In the genomic region with DNA sequence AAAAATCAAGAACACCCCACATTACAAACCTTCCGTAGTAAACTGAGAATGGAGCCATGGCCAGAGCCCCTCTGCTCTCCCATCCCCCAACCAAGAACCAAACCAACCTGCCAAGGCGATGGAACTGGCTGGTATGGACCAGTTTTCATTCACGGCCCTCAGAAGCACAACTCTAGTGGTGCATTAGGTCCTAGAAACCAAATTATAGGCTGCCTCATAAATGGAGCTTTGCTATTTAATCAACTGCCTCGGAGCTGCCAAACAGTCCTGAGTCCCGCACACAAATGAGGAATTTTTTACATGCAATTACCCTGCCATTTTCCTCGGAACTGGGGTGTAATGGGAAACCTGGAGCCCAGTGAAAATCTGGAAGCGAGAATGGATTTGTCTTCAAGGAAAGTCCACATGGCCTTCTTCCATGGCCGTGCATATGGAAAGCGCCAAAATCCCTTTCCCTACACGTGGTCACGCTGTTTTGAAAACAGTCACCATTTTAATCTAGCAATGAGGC, we compare ENCODE assay signal across 8 mouse cellular contexts. TPM values are rescaled to one million over a fixed set of nuclear protein-coding genes. Genes with fewer than 3 reads are reported as not detected.
DNase-seq lines count a peak whose midpoint lies in the region; ATAC-seq and TF ChIP-seq lines count a peak whose summit lies in the region.

No protein-coding gene starts in this region.

- peak; percentile 35 to 37 for DNase-seq in cerebellum, adult 2 months
- no peak for DNase-seq in spleen, adult 2 months (ENCODE audit: low read depth in 1 of 2, low spot score in 2 of 2)
- DNase-seq in spleen, adult 12 weeks (ENCODE audit: low spot score) = no peak
- no peak for DNase-seq in heart, postnatal 0 days (ENCODE audit: low spot score)
- peak; percentile 42 for DNase-seq in midbrain, embryonic 10.5 days (ENCODE audit: low spot score)
- DNase-seq in B cell, adult 2 months = no peak

- no peaks in the 10 kb centered on the region for H3K36me3 ChIP-seq in spleen, adult 2 months (ENCODE audit: control insufficient read depth, insufficient read depth, low read length)
- no peaks in the 10 kb centered on the region for H3K36me3 ChIP-seq in heart, postnatal 0 days (replicated peaks; ENCODE audit: control insufficient read depth, insufficient read depth, low read length)
- H3K36me3 ChIP-seq in midbrain, embryonic 10.5 days = no peaks in the 10 kb centered on the region

- ATAC-seq in cerebellum, adult (ENCODE audit: insufficient number of reproducible peaks, low FRiP score, low TSS enrichment) = no peak
- no peak for ATAC-seq in heart, postnatal 0 days (ENCODE audit: insufficient read depth, low read depth)
- ATAC-seq in erythroid progenitor cell, adult 5-6 weeks (replicated peaks; ENCODE audit: low FRiP score, poor library complexity, severe bottlenecking) = no peak

- peak overlapping the region; percentile 74 for H3K27ac ChIP-seq in cerebellum, adult 2 months (ENCODE audit: insufficient read depth, low read length)
- peak overlapping the region; percentile 71 for H3K27ac ChIP-seq in spleen, adult 2 months (ENCODE audit: insufficient read depth, low read length)
- peak overlapping the region; percentile 99 for H3K27ac ChIP-seq in heart, postnatal 0 days (ENCODE audit: low read depth)
- H3K27ac ChIP-seq in midbrain, embryonic 10.5 days (replicated peaks) = peak overlapping the region; percentile 100

- H3K9ac ChIP-seq in heart, postnatal 0 days (replicated peaks; ENCODE audit: low read depth, low read length) = peak overlapping the region; percentile 54; the same call in 1 of the 2 replicates

- TF ChIP-seq POLR2A in cerebellum, adult 2 months (IDR thresholded peaks at IDR 0.05; ENCODE audit: borderline replicate concordance, insufficient read depth, low read length) = no peak
- TF ChIP-seq POLR2A in spleen, adult 2 months (IDR thresholded peaks at IDR 0.05; ENCODE audit: low read depth, low read length) = no peak

- 5% methylated on average over 11 of the region's 11 CpGs for WGBS in cerebellum, adult 2 months
- WGBS in spleen, adult 2 months = 14% methylated on average over 11 of the region's 11 CpGs
- 22% methylated on average over 11 of the region's 11 CpGs for WGBS in heart, postnatal 0 days
- 3% methylated on average over 11 of the region's 11 CpGs for WGBS in midbrain, embryonic 10.5 days

- TF ChIP-seq EP300 in heart, postnatal 0 days (IDR thresholded peaks at IDR 0.05; ENCODE audit: low read depth) = no peak

- no peaks in the 10 kb centered on the region for H3K9me3 ChIP-seq in heart, postnatal 0 days (replicated peaks; ENCODE audit: control insufficient read depth, low read length)
- H3K9me3 ChIP-seq in midbrain, embryonic 10.5 days (replicated peaks) = no peaks in the 10 kb centered on the region

- peaks cover 7% of the 10 kb centered on the region for H3K4me1 ChIP-seq in cerebellum, adult 2 months (ENCODE audit: control insufficient read depth, insufficient read depth, low read length)
- H3K4me1 ChIP-seq in spleen, adult 2 months (ENCODE audit: control insufficient read depth, insufficient read depth, insufficient read length) = peaks cover 14% of the 10 kb centered on the region
- peaks cover 20% of the 10 kb centered on the region for H3K4me1 ChIP-seq in heart, postnatal 0 days (ENCODE audit: control insufficient read depth, insufficient read depth)
- peaks cover 37% of the 10 kb centered on the region for H3K4me1 ChIP-seq in midbrain, embryonic 10.5 days

- TF ChIP-seq CTCF in cerebellum, adult 2 months (IDR thresholded peaks at IDR 0.05; ENCODE audit: borderline replicate concordance, insufficient read depth, low read depth, low read length) = no peak
- no peak for TF ChIP-seq CTCF in spleen, adult 2 months (IDR thresholded peaks at IDR 0.05; ENCODE audit: extremely low read depth, insufficient read depth, insufficient read length, insufficient replicate concordance)
- TF ChIP-seq CTCF in heart, postnatal 0 days (IDR thresholded peaks at IDR 0.05; ENCODE audit: low read depth) = no peak

- no peaks in the 10 kb centered on the region for H3K27me3 ChIP-seq in cerebellum, adult 2 months (ENCODE audit: control insufficient read depth, insufficient read depth, low read length)
- H3K27me3 ChIP-seq in spleen, adult 2 months (ENCODE audit: control insufficient read depth, insufficient read depth, low read length) = no peaks in the 10 kb centered on the region
- H3K27me3 ChIP-seq in heart, postnatal 0 days (ENCODE audit: control insufficient read depth, insufficient read depth, low read length) = no peaks in the 10 kb centered on the region
- no peaks in the 10 kb centered on the region for H3K27me3 ChIP-seq in midbrain, embryonic 10.5 days (ENCODE audit: low read depth, poor library complexity, severe bottlenecking)

- peak overlapping the region; percentile 76 for H3K4me2 ChIP-seq in heart, postnatal 0 days (ENCODE audit: low read depth, low read length)

- peak overlapping the region; percentile 69 for H3K4me3 ChIP-seq in cerebellum, adult 2 months (replicated peaks; ENCODE audit: insufficient read depth, low read depth, low read length)
- peak overlapping the region; percentile 82 for H3K4me3 ChIP-seq in spleen, adult 2 months (ENCODE audit: extremely low read depth, insufficient read depth, insufficient read length)
- peak overlapping the region; percentile 57 for H3K4me3 ChIP-seq in heart, postnatal 0 days (ENCODE audit: low read depth, low read length)
- peak overlapping the region; percentile 100 for H3K4me3 ChIP-seq in midbrain, embryonic 10.5 days

RNA-seq across cellular contexts. Expression of a gene that starts 0.7 kb away (rescaled TPM):
- polyA plus RNA-seq in cerebellum, adult 2 months (2012; rRNA removed) = 49.4 and 52.2 TPM in 2 replicates
- polyA plus RNA-seq in spleen, adult 2 months (2012; rRNA removed) = 142 and 150 TPM in 2 replicates
- 27.9 and 33.3 TPM in 2 replicates for total RNA-seq in heart, postnatal 0 days (2014; rRNA removed; ENCODE audit: low replicate concordance)
- 9.7 and 10.1 TPM in 2 replicates for polyA plus RNA-seq in heart, postnatal 0 days (2015; fragmentation: Nextera tagmentation; extraction: Ambion mirVana)
- polyA plus RNA-seq in midbrain, embryonic 10.5 days (2016; fragmentation: Nextera tagmentation; extraction: Ambion mirVana) = 32.7 and 34.5 TPM in 2 replicates
- total RNA-seq in erythroid progenitor cell, adult 5-6 weeks (2015; ENCODE audit: low replicate concordance) = 65.8 and 102 TPM in 2 replicates
- total RNA-seq in erythroid progenitor cell, adult 5-6 weeks (2017; ENCODE audit: low replicate concordance) = 42.9 and 69.1 TPM in 2 replicates

Comparison
In these comparisons a context has a peak if more than half of its experiments do, and no peak if none do; other contexts are left out.
1. DNase-seq: peak in cerebellum, adult 2 months (2 of 2) and midbrain, embryonic 10.5 days (single experiment); none in spleen, adult 2 months (0 of 2), spleen, adult 12 weeks (single experiment), heart, postnatal 0 days (single experiment) and B cell, adult 2 months (0 of 2).
2. Peak in every context shown above with its lines, with median percentiles within 50 percentile points of each other: H3K27ac ChIP-seq and H3K4me3 ChIP-seq.